Mouse (Mus musculus) testis, adult 2 months (tissue): ENCODE measurements at regions not wholly inside any gene's neighbourhood (a gene's known extent, or its start where the extent isn't known, plus 50 kb on each side); places are given as distances from the start of the nearest gene placed in this dataset.
A peak's percentile ranks its signal among the peaks of the same experiment; 100 is the strongest.

Source experiments
- H3K27ac ChIP-seq: fragments of 200-500 bp; 2 replicates; pipeline ENCODE4 v1.5.1; 2012; ENCODE audit warnings: low read depth, low read length; ENCODE audit not compliant: control insufficient read depth, insufficient read depth
- H3K27me3 ChIP-seq: fragments of 200-500 bp; 2 replicates; pipeline ENCODE4 v1.6.1; 2012; ENCODE audit warnings: mild to moderate bottlenecking, low read length, moderate library complexity; ENCODE audit not compliant: control insufficient read depth, insufficient read depth
- H3K36me3 ChIP-seq: fragments of 200-500 bp; 2 replicates; pipeline ENCODE4 v1.6.1; 2012; ENCODE audit warnings: mild to moderate bottlenecking, low read length; ENCODE audit not compliant: control insufficient read depth, insufficient read depth
- H3K4me1 ChIP-seq: fragments of 200-500 bp; 2 replicates; pipeline ENCODE4 v1.6.1; 2012; ENCODE audit warnings: low read length; ENCODE audit not compliant: control insufficient read depth, insufficient read depth
- H3K4me3 ChIP-seq: fragments of 200-500 bp; 2 replicates; pipeline ENCODE4 v1.5.1; 2012; ENCODE audit warnings: low read depth, mild to moderate bottlenecking, low read length, moderate library complexity, mixed read lengths; ENCODE audit not compliant: control insufficient read depth
- CTCF ChIP-seq: fragments of 200-500 bp; IDR thresholded peaks from 2 replicates; pipeline ENCODE4 v1.5.1; 2012; ENCODE audit warnings: low read depth, mild to moderate bottlenecking, inconsistent platforms, low read length, moderate library complexity; ENCODE audit not compliant: control insufficient read depth, insufficient read depth, insufficient replicate concordance
- POLR2A ChIP-seq: fragments of 200-500 bp; IDR thresholded peaks from 2 replicates; pipeline ENCODE4 v1.6.1; 2012; ENCODE audit warnings: low read depth, mild to moderate bottlenecking, inconsistent platforms, low read length, moderate library complexity; ENCODE audit not compliant: control insufficient read depth

- Histone ChIP-seq H3K27ac (no peak overlapping the region), H3K4me1 (no peaks in the 10 kb centered on the region), H3K4me3 (no peak overlapping the region), H3K27me3 (no peaks in the 10 kb centered on the region), H3K36me3 (no peaks in the 10 kb centered on the region)
- TF ChIP-seq POLR2A (no peak), CTCF (no peak)
These were observed 137.3 kb downstream of the Basp1 start for GRCm38 (mm10) chr15:25276227-25276626.

GRCm38 (mm10) chr15:25271886-25272285 lies 141.7 kb downstream of the Basp1 start:
- no peak overlapping the region for H3K27ac ChIP-seq
- no peak for TF ChIP-seq CTCF
- no peak overlapping the region for H3K4me3 ChIP-seq
- no peaks in the 10 kb centered on the region for H3K36me3 ChIP-seq
- no peaks in the 10 kb centered on the region; the same call in 1 of the 2 replicates for H3K4me1 ChIP-seq
- H3K27me3 ChIP-seq = no peaks in the 10 kb centered on the region

- no peaks in the 10 kb centered on the region for H3K36me3 ChIP-seq
- TF ChIP-seq CTCF (no peak), POLR2A (0 out of 2 replicates have a peak, but pooled peaks have one; percentile 33)
- no peaks in the 10 kb centered on the region; the same call in 1 of the 2 replicates for H3K4me1 ChIP-seq
- no peaks in the 10 kb centered on the region for H3K27me3 ChIP-seq
- H3K4me3 ChIP-seq = no peak overlapping the region
- H3K27ac ChIP-seq = peak overlapping the region; percentile 32; the same call in 1 of the 2 replicates
These were observed 143.2 kb downstream of the Basp1 start for GRCm38 (mm10) chr15:25270349-25270748.

- H3K36me3 ChIP-seq = no peaks in the 10 kb centered on the region
- no peaks in the 10 kb centered on the region for H3K27me3 ChIP-seq
- TF ChIP-seq POLR2A (no peak), CTCF (no peak)
- H3K4me1 ChIP-seq = no peaks in the 10 kb centered on the region; the same call in 1 of the 2 replicates
- H3K27ac ChIP-seq = peak overlapping the region; percentile 16; the same call in 1 of the 2 replicates
- H3K4me3 ChIP-seq = no peak overlapping the region
These were observed 144.1 kb downstream of the Basp1 start for GRCm38 (mm10) chr15:25269345-25269996.

- no peak overlapping the region for H3K4me3 ChIP-seq
- no peaks in the 10 kb centered on the region for H3K27me3 ChIP-seq
- TF ChIP-seq POLR2A (no peak), CTCF (no peak)
These were observed 145.1 kb downstream of the Basp1 start for GRCm38 (mm10) chr15:25268436-25268835.

GRCm38 (mm10) chr15:25267509-25267908 lies 146.1 kb downstream of the Basp1 start:
- no peaks in the 10 kb centered on the region; the same call in 1 of the 2 replicates for H3K4me1 ChIP-seq
- H3K36me3 ChIP-seq = no peaks in the 10 kb centered on the region
- H3K27me3 ChIP-seq = no peaks in the 10 kb centered on the region
- no peak overlapping the region for H3K4me3 ChIP-seq
- TF ChIP-seq CTCF = no peak
- TF ChIP-seq POLR2A = no peak
- H3K27ac ChIP-seq = no peak overlapping the region

More at GRCm38 (mm10) chr15:25268436-25268835, 145.1 kb downstream of the Basp1 start:
- no peaks in the 10 kb centered on the region for H3K36me3 ChIP-seq
- H3K4me1 ChIP-seq = no peaks in the 10 kb centered on the region; the same call in 1 of the 2 replicates
- H3K27ac ChIP-seq = no peak overlapping the region

- Histone ChIP-seq H3K27me3 (no peaks in the 10 kb centered on the region), H3K27ac (no peak overlapping the region), H3K36me3 (no peaks in the 10 kb centered on the region), H3K4me1 (no peaks in the 10 kb centered on the region), H3K4me3 (no peak overlapping the region)
- no peak for TF ChIP-seq CTCF
- TF ChIP-seq POLR2A = no peak
These were observed 160.7 kb downstream of the Basp1 start for GRCm38 (mm10) chr15:25252648-25253567.
